Mouse (Mus musculus) liver, postnatal 0 days (tissue): ENCODE data around the gene Pabpn1. TPM values are rescaled to one million over a fixed set of nuclear protein-coding genes. Genes with fewer than 3 reads are reported as not detected.

ENCODE experiments used
- ATAC-seq: fragments of 200-750 bp; cut with Nextera tagmentation; 2 replicates; pipeline ENCODE4 v1.8.0; 2017; ENCODE audit warnings: mild to moderate bottlenecking, moderate library complexity
- DNase-seq: peaks from one replicate; pipeline ENCODE4 v3.0.0-alpha.2; 2016
- H3K27ac ChIP-seq: fragments of 300-500 bp; sonication (generic); 2 replicates; pipeline ENCODE4 v1.5.1; 2014; ENCODE audit warnings: antibody characterized with exemption, moderate library complexity, mild to moderate bottlenecking, low read depth
- H3K27me3 ChIP-seq: fragments of 300-500 bp; sonication (generic); 2 replicates; pipeline ENCODE4 v1.6.1; 2014; ENCODE audit warnings: low read length, control low read depth, mixed read lengths; ENCODE audit not compliant: insufficient read depth
- H3K36me3 ChIP-seq: fragments of 300-500 bp; sonication (generic); replicated peaks from 2 replicates; pipeline ENCODE4 v1.6.1; 2014; ENCODE audit warnings: mild to moderate bottlenecking, control low read depth, low read length, moderate library complexity, mixed read lengths; ENCODE audit not compliant: insufficient read depth
- H3K4me1 ChIP-seq: fragments of 300-500 bp; sonication (generic); 2 replicates; pipeline ENCODE4 v1.6.1; 2014; ENCODE audit warnings: antibody characterized with exemption, mild to moderate bottlenecking, control low read depth; ENCODE audit not compliant: insufficient read depth
- H3K4me2 ChIP-seq: fragments of 300-500 bp; sonication (generic); 2 replicates; pipeline ENCODE4 v1.6.1; 2014; ENCODE audit warnings: low read depth, mild to moderate bottlenecking, low read length, moderate library complexity, mixed read lengths
- H3K4me3 ChIP-seq: fragments of 300-500 bp; sonication (generic); 2 replicates; pipeline ENCODE4 v1.5.1; 2014; ENCODE audit warnings: low read depth, low read length
- H3K9ac ChIP-seq: fragments of 300-500 bp; sonication (generic); replicated peaks from 2 replicates; pipeline ENCODE4 v1.6.1; 2014; ENCODE audit warnings: mild to moderate bottlenecking, moderate library complexity
- H3K9me3 ChIP-seq: fragments of 300-500 bp; sonication (generic); 2 replicates; pipeline ENCODE4 v1.6.1; 2016; ENCODE audit warnings: mild to moderate bottlenecking, control low read depth, low read length, mixed read lengths
- CTCF ChIP-seq: sonication (generic); IDR thresholded peaks from 2 replicates; pipeline ENCODE4 v1.5.1; 2016; ENCODE audit warnings: antibody characterized with exemption, low read depth
- EP300 ChIP-seq: IDR thresholded peaks from 2 replicates; pipeline ENCODE4 v1.6.1; 2016; ENCODE audit warnings: antibody characterized with exemption, low read depth, mild to moderate bottlenecking
- WGBS: fragments of 180-500 bp; shearing (Covaris S2); extraction: QIAGEN DNeasy Blood & Tissue Kit; methylation state at CpG from one replicate; pipeline ENCODE4 v1.1.7; 2014; ENCODE audit not compliant: insufficient replicate concordance; 5-methylcytosine and 5-hydroxymethylcytosine counted together
- polyA plus RNA-seq: library from polyadenylated mRNA; unstranded; fragments of >200 nt; fragmentation: Nextera tagmentation; extraction: Ambion mirVana; gene quantifications from 2 replicates; pipeline ENCODE4 v1.2.1, GENCODE M21; 2015

The Pabpn1 gene
- polyA plus RNA-seq, 1 experiment from 2014 or later, result 38.2 TPM

- no peak for DNase-seq
- no peak overlapping the region for H3K4me2 ChIP-seq
- no peaks in the 10 kb centered on the region for H3K36me3 ChIP-seq
- WGBS, result 21% methylated on average over 7 of the region's 7 CpGs
- H3K27me3 ChIP-seq, result peaks cover 50% of the 10 kb centered on the region
- no peaks in the 10 kb centered on the region for H3K9me3 ChIP-seq
- TF ChIP-seq CTCF, result no peak
- TF ChIP-seq EP300, result no peak
- no peak overlapping the region for H3K9ac ChIP-seq
- H3K4me3 ChIP-seq, result no peak overlapping the region
- peaks cover 11% of the 10 kb centered on the region for H3K4me1 ChIP-seq
- H3K27ac ChIP-seq, result no peak overlapping the region
- ATAC-seq, result no peak
Observed at GRCm38 (mm10) chr14:54927296-54927695, 35.0 kb downstream of the Pabpn1 start.

GRCm38 (mm10) chr14:54929801-54930200 lies 37.5 kb downstream of the Pabpn1 start:
- WGBS, result 62% methylated on average over 5 of the region's 5 CpGs
- ATAC-seq (no peak), DNase-seq (no peak)
- H3K4me2 ChIP-seq, result no peak overlapping the region
- TF ChIP-seq CTCF (no peak), EP300 (no peak)
- H3K4me3 ChIP-seq, result no peak overlapping the region
- H3K4me1 ChIP-seq, result peaks cover 11% of the 10 kb centered on the region
- H3K9me3 ChIP-seq, result no peaks in the 10 kb centered on the region
- H3K36me3 ChIP-seq, result no peaks in the 10 kb centered on the region
- peaks cover 44% of the 10 kb centered on the region for H3K27me3 ChIP-seq
- no peak overlapping the region for H3K9ac ChIP-seq
- no peak overlapping the region for H3K27ac ChIP-seq

- no peak overlapping the region for H3K9ac ChIP-seq
- 23% methylated on average over 2 of the region's 2 CpGs for WGBS
- no peaks in the 10 kb centered on the region for H3K36me3 ChIP-seq
- H3K27ac ChIP-seq, result no peak overlapping the region
- DNase-seq (no peak), ATAC-seq (no peak)
- no peak overlapping the region for H3K4me2 ChIP-seq
- H3K4me1 ChIP-seq, result peaks cover 11% of the 10 kb centered on the region
- no peaks in the 10 kb centered on the region for H3K9me3 ChIP-seq
- no peak overlapping the region for H3K4me3 ChIP-seq
- H3K27me3 ChIP-seq, result peaks cover 38% of the 10 kb centered on the region
- TF ChIP-seq EP300, result no peak
- TF ChIP-seq CTCF, result no peak
Observed at GRCm38 (mm10) chr14:54930431-54930830, 38.1 kb downstream of the Pabpn1 start.

DNA sequence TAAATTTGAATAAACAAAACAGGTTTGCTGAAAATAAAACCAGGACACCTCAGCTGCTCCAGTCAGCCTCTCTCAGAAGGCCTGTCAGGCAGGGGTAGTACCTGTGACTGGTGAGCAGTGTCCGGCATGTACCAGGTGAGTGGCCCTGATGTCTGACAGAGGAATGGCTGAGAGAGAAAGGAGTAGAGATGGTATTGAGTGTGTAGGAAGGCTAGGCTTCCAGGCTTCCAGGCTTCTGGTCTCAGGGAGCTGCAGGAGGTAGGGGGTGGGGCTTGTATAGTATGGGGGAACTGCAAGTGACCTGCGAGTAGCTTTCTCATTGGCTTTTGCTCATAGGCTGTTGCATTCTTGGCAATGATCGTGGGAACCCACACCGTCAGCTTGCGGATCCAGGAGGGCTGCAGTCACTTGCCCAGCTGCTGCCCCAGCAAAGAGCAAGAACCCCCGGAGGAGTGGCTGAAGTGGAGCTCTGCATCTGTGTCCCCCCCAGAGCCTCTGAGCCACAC lies 40.4 kb downstream of the Pabpn1 start, which contains the start of gene Il25:
Gene Il25, plus strand, starts transcription at position 51 of the 506 bp plus-strand sequence.
- WGBS, result 62% methylated on average over 6 of the region's 6 CpGs

DNA sequence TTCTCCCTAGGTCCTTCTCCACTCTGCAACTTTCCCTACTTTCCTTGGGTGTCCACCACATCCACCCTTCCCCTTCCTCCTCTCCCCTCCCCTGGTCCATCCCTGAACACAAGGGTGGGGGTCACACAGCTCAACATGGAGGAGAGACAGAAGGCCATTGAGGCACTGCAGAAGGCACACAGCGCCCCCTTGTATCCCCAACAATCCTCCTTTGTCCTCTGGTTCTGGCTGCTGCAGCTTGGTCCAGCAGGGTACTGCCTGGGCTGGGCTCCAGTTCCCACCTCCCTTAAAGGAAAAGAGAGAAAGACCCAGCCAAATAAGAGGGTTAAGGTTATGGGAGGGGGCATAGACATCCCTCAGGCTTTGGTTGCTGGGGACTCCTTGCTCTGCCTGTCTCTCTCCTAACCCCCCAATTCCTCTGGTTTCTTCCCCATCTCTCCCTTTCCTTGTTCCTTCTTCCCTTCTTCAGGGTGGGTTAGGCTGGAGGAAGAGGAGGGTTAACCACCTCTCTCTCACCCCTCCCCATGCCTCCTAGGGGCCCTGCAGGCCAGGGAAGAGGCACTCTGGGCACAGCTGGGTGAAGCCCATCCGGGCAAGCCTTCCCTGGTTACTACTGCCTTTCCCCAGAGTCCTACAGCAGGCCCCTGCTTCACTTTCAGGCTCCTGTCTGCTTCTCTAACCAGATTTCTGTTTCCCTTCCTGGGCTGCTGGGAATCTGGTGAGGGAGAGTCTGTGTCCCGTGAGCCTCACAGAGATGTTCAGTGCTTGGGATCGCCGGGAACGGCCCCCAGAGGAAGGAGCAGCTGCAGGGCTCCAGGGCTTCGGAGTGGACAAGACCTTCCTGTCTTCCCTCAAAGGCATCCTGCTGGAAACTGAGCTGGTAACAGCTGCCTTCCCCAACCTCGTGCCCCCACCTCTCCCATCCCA lies 43.9 kb downstream of the Pabpn1 start, which contains the start of gene Cmtm5:
Gene Cmtm5, plus strand, starts transcription at position 358 of the 927 bp plus-strand sequence.
- ATAC-seq (no peak), DNase-seq (no peak)
- no peak for TF ChIP-seq EP300
- no peak for TF ChIP-seq CTCF
- Histone ChIP-seq H3K4me3 (no peak within 1 kb of the TSS), H3K9ac (no peak within 1 kb of the TSS), H3K36me3 (no peaks in the 10 kb centered on the region), H3K27ac (no peak within 1 kb of the TSS), H3K4me2 (no peak within 1 kb of the TSS), H3K27me3 (no peaks in the 10 kb centered on the region), H3K9me3 (no peaks in the 10 kb centered on the region), H3K4me1 (no peaks in the 10 kb centered on the region)
- WGBS, result 39% methylated on average over 8 of the region's 8 CpGs

More for the DNA sequence above, 40.4 kb downstream of the Pabpn1 start, which contains the start of gene Il25:
- no peak within 1 kb of the TSS for H3K4me2 ChIP-seq
- no peak for DNase-seq
- TF ChIP-seq EP300 (no peak), CTCF (no peak)
- no peak within 1 kb of the TSS for H3K27ac ChIP-seq
- H3K9ac ChIP-seq, result no peak within 1 kb of the TSS
- H3K4me3 ChIP-seq, result no peak within 1 kb of the TSS
- no peaks in the 10 kb centered on the region for H3K36me3 ChIP-seq
- H3K9me3 ChIP-seq, result no peaks in the 10 kb centered on the region
- no peaks in the 10 kb centered on the region for H3K4me1 ChIP-seq
- ATAC-seq, result no peak
- H3K27me3 ChIP-seq, result peaks cover 15% of the 10 kb centered on the region

DNA sequence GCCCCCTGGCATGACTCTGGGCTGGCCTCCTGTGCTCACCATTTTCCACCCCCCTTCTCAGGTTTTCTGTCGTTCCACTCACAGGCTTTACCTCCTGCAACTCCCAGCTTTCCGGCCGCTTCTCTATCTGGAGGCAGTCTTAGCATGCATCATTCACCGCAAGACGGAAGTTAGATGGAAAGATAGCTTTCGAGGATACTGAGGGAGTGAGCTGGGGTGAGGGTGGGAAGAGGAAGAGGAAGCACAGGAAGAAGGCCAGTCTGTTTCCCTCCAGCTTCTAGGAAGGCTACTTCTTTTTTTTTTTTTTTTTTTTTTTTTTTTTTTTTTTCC lies 44.5 kb downstream of the Pabpn1 start:
- no peak for TF ChIP-seq EP300
- no peak for TF ChIP-seq CTCF
- 39% methylated on average over 6 of the region's 6 CpGs for WGBS
- no peak for ATAC-seq

More for the DNA sequence above, 44.5 kb downstream of the Pabpn1 start:
- Histone ChIP-seq H3K4me1 (no peaks in the 10 kb centered on the region), H3K36me3 (no peaks in the 10 kb centered on the region), H3K4me2 (no peak overlapping the region), H3K4me3 (no peak overlapping the region), H3K27ac (no peak overlapping the region), H3K9ac (no peak overlapping the region), H3K9me3 (no peaks in the 10 kb centered on the region), H3K27me3 (no peaks in the 10 kb centered on the region)
- DNase-seq, result no peak
